9 mouse cellular contexts compared by ENCODE assay signal in genomic region chr7:145106494-145106849, GRCm38 (mm10).
DNase-seq lines count a peak whose midpoint lies in the region; ATAC-seq and TF ChIP-seq lines count a peak whose summit lies in the region.
"Had no signal": no experiment of that assay in that cellular context is flagged by ENCODE, and none has a peak within 500 bp of the region (broad histone marks: within the 10 kb centered on the region; RNA-seq: fewer than 3 reads in every experiment).

No protein-coding gene starts in this region.

- no peak overlapping the region for H3K4me3 ChIP-seq in heart, adult 2 months
- H3K4me3 ChIP-seq in heart, embryonic 12.5 days = no peak overlapping the region
- no peak overlapping the region for H3K4me3 ChIP-seq in embryonic facial prominence, embryonic 10.5 days
- no peak overlapping the region for H3K4me3 ChIP-seq in liver, embryonic 11.5 days (ENCODE audit: low read depth, low read length)

- H3K9me3 ChIP-seq in heart, embryonic 12.5 days (replicated peaks) = no peaks in the 10 kb centered on the region
- no peaks in the 10 kb centered on the region for H3K9me3 ChIP-seq in embryonic facial prominence, embryonic 10.5 days
- no peaks in the 10 kb centered on the region for H3K9me3 ChIP-seq in liver, embryonic 11.5 days (ENCODE audit: control insufficient read depth, low read length)

- TF ChIP-seq POLR2A in heart, adult 2 months (IDR thresholded peaks at IDR 0.05; ENCODE audit: insufficient read depth, low read depth, low read length) = no peak

- no peaks in the 10 kb centered on the region for H3K79me2 ChIP-seq in heart, adult 2 months (replicated peaks; ENCODE audit: control insufficient read depth, insufficient read depth, low read length)

- no peak for ATAC-seq in heart, embryonic 12.5 days (ENCODE audit: insufficient number of reproducible peaks, low FRiP score)
- no peak for ATAC-seq in liver, embryonic 11.5 days (replicated peaks; ENCODE audit: low FRiP score)

- H3K4me1 ChIP-seq in heart, adult 2 months (ENCODE audit: control insufficient read depth, insufficient read depth, low read length) = peaks cover 25% of the 10 kb centered on the region
- H3K4me1 ChIP-seq in heart, embryonic 12.5 days (replicated peaks) = peaks cover 22% of the 10 kb centered on the region
- H3K4me1 ChIP-seq in embryonic facial prominence, embryonic 10.5 days = peaks cover 39% of the 10 kb centered on the region
- H3K4me1 ChIP-seq in liver, embryonic 11.5 days (replicated peaks; ENCODE audit: control insufficient read depth, insufficient read depth, low read length) = peaks cover 12% of the 10 kb centered on the region

- no peak overlapping the region for H3K27ac ChIP-seq in heart, adult 2 months
- no peak overlapping the region for H3K27ac ChIP-seq in heart, embryonic 12.5 days (ENCODE audit: poor library complexity, severe bottlenecking)
- no peak overlapping the region for H3K27ac ChIP-seq in embryonic facial prominence, embryonic 10.5 days (replicated peaks)
- H3K27ac ChIP-seq in liver, embryonic 11.5 days (ENCODE audit: low read depth, low read length) = no peak overlapping the region

- peak; percentile 66 to 74 for DNase-seq in heart, adult 2 months
- DNase-seq in adrenal gland, postnatal 36 days = peak; percentile 91
- peak; percentile 71 for DNase-seq in heart, adult 8-10 months (ENCODE audit: low spot score)
- peak; percentile 56 to 61 for DNase-seq in right cerebral cortex, adult 2 months (ENCODE audit: low spot score in 2 of 2)
- DNase-seq in embryonic facial prominence, embryonic 10.5 days (ENCODE audit: low spot score) = no peak
- DNase-seq in liver, embryonic 11.5 days (ENCODE audit: low spot score) = no peak
- DNase-seq in urinary bladder, postnatal 10 days (ENCODE audit: low spot score) = no peak

- TF ChIP-seq EP300 in heart, adult 2 months (IDR thresholded peaks at IDR 0.05; ENCODE audit: insufficient read depth, low read depth, low read length) = no peak

- intact Hi-C loops in heart, adult 2 months (cut with DNase I) = no loop called here

- H3K9ac ChIP-seq in heart, adult 2 months (ENCODE audit: low read depth, low read length) = no peak overlapping the region
- no peak overlapping the region for H3K9ac ChIP-seq in heart, embryonic 12.5 days
- no peak overlapping the region for H3K9ac ChIP-seq in liver, embryonic 11.5 days (ENCODE audit: low read depth, low read length)

- H3K36me3 ChIP-seq in heart, adult 2 months (ENCODE audit: control insufficient read depth, insufficient read depth, low read length) = no peaks in the 10 kb centered on the region
- H3K36me3 ChIP-seq in heart, embryonic 12.5 days = no peaks in the 10 kb centered on the region
- no peaks in the 10 kb centered on the region for H3K36me3 ChIP-seq in embryonic facial prominence, embryonic 10.5 days (replicated peaks)
- no peaks in the 10 kb centered on the region for H3K36me3 ChIP-seq in liver, embryonic 11.5 days (ENCODE audit: control insufficient read depth, insufficient read depth, low read length)

- H3K27me3 ChIP-seq in heart, adult 2 months (ENCODE audit: control insufficient read depth, insufficient read depth, low read length) = no peaks in the 10 kb centered on the region
- no peaks in the 10 kb centered on the region for H3K27me3 ChIP-seq in heart, embryonic 12.5 days (replicated peaks)
- H3K27me3 ChIP-seq in embryonic facial prominence, embryonic 10.5 days (replicated peaks; ENCODE audit: low read depth, poor library complexity, severe bottlenecking) = no peaks in the 10 kb centered on the region
- H3K27me3 ChIP-seq in liver, embryonic 11.5 days (replicated peaks; ENCODE audit: control insufficient read depth, insufficient read depth, low read length) = no peaks in the 10 kb centered on the region

- H3K4me2 ChIP-seq in heart, embryonic 12.5 days = no peak overlapping the region
- no peak overlapping the region for H3K4me2 ChIP-seq in liver, embryonic 11.5 days
- H3K4me2 ChIP-seq: midbrain, embryonic 11.5 days had no signal

- WGBS in heart, adult 2 months = 33% methylated on average over 4 of the region's 4 CpGs
- WGBS in heart, embryonic 12.5 days = 22% methylated on average over 4 of the region's 4 CpGs
- WGBS in embryonic facial prominence, embryonic 10.5 days = 82% methylated on average over 4 of the region's 4 CpGs
- WGBS in liver, embryonic 11.5 days = 35% methylated on average over 4 of the region's 4 CpGs

- no peak for TF ChIP-seq CTCF in heart, adult 2 months (IDR thresholded peaks at IDR 0.05)

Comparison
In these comparisons a context has a peak if more than half of its experiments do, and no peak if none do; other contexts are left out.
1. DNase-seq: peak in heart, adult 2 months (2 of 2), adrenal gland, postnatal 36 days (2 of 2), heart, adult 8-10 months (single experiment) and right cerebral cortex, adult 2 months (2 of 2); none in embryonic facial prominence, embryonic 10.5 days (single experiment), liver, embryonic 11.5 days (single experiment) and urinary bladder, postnatal 10 days (single experiment).